Mouse (Mus musculus) testis, adult 2 months (tissue): ENCODE data around the gene Oas1h. TPM values are rescaled to one million over a fixed set of nuclear protein-coding genes. Genes with fewer than 3 reads are reported as not detected.
"Not testable (repeated sequence)": the region's sequence is repeated elsewhere in the genome, so short reads cannot be mapped to it uniquely, and the experiment has no call there.

Experiments
- H3K27ac ChIP-seq: fragments of 200-500 bp; 2 replicates; pipeline ENCODE4 v1.5.1; 2012; ENCODE audit warnings: low read depth, low read length; ENCODE audit not compliant: control insufficient read depth, insufficient read depth
- H3K27me3 ChIP-seq: fragments of 200-500 bp; 2 replicates; pipeline ENCODE4 v1.6.1; 2012; ENCODE audit warnings: mild to moderate bottlenecking, low read length, moderate library complexity; ENCODE audit not compliant: control insufficient read depth, insufficient read depth
- H3K36me3 ChIP-seq: fragments of 200-500 bp; 2 replicates; pipeline ENCODE4 v1.6.1; 2012; ENCODE audit warnings: mild to moderate bottlenecking, low read length; ENCODE audit not compliant: control insufficient read depth, insufficient read depth
- H3K4me1 ChIP-seq: fragments of 200-500 bp; 2 replicates; pipeline ENCODE4 v1.6.1; 2012; ENCODE audit warnings: low read length; ENCODE audit not compliant: control insufficient read depth, insufficient read depth
- H3K4me3 ChIP-seq: fragments of 200-500 bp; 2 replicates; pipeline ENCODE4 v1.5.1; 2012; ENCODE audit warnings: low read depth, mild to moderate bottlenecking, low read length, moderate library complexity, mixed read lengths; ENCODE audit not compliant: control insufficient read depth
- CTCF ChIP-seq: fragments of 200-500 bp; IDR thresholded peaks from 2 replicates; pipeline ENCODE4 v1.5.1; 2012; ENCODE audit warnings: low read depth, mild to moderate bottlenecking, inconsistent platforms, low read length, moderate library complexity; ENCODE audit not compliant: control insufficient read depth, insufficient read depth, insufficient replicate concordance
- POLR2A ChIP-seq: fragments of 200-500 bp; IDR thresholded peaks from 2 replicates; pipeline ENCODE4 v1.6.1; 2012; ENCODE audit warnings: low read depth, mild to moderate bottlenecking, inconsistent platforms, low read length, moderate library complexity; ENCODE audit not compliant: control insufficient read depth
- polyA plus RNA-seq: library from polyadenylated mRNA; depleted of rRNA; stranded (reverse); fragments of >200 nt; gene quantifications from 2 replicates; pipeline ENCODE4 v1.2.3, GENCODE M21; 2012

Gene Oas1h
- polyA plus RNA-seq, 1 experiment: not detected

DNA sequence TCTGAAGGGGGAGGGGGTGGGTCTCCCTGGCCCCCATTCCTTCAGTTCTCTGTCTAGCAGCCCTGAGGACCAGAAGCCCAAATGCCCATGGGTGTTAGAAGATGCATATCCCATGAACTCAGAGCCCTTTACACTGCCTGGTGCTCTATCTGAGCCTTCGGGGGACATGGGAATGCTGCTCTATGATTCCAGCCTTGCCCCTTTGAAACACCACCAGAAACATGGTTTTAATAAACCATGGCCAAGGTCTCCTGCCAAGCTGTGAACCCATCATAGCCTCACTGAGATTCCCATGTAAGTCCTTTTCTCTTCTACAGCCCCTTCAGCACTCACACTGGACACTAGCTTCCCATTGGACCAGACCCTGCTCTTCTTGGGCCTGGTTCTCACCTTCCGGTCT, 28.8 kb downstream of the Oas1h start:
- Histone ChIP-seq H3K4me3 (no peak overlapping the region), H3K4me1 (no peaks in the 10 kb centered on the region)

DNA sequence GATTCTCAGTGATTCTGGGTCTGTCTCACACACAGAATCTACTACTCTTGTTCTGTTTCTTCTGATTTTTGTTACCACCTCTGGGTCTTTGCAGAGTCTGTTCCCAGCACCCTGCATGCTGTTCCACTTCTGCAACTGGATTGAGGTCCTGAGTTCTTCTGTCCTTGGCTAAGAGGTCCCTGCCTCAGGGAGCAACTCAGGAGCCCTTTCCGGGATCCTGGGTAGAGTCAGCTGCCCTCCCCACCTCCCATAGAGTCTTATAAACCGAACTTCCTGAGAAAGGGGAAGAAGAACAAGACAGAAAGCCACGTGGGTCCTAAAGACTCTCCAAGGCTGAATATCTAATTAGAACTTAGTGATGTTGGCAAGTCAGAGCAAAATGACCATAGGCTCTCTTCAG, 29.8 kb downstream of the Oas1h start:
- Histone ChIP-seq H3K4me3 (no peak overlapping the region), H3K4me1 (no peaks in the 10 kb centered on the region), H3K27me3 (no peaks in the 10 kb centered on the region), H3K27ac (no peak overlapping the region), H3K36me3 (no peaks in the 10 kb centered on the region)
- TF ChIP-seq POLR2A: no peak
- no peak for TF ChIP-seq CTCF

More for the DNA sequence above, 28.8 kb downstream of the Oas1h start:
- Histone ChIP-seq H3K36me3 (no peaks in the 10 kb centered on the region), H3K27me3 (no peaks in the 10 kb centered on the region), H3K27ac (no peak overlapping the region)
- no peak for TF ChIP-seq CTCF
- no peak for TF ChIP-seq POLR2A

DNA sequence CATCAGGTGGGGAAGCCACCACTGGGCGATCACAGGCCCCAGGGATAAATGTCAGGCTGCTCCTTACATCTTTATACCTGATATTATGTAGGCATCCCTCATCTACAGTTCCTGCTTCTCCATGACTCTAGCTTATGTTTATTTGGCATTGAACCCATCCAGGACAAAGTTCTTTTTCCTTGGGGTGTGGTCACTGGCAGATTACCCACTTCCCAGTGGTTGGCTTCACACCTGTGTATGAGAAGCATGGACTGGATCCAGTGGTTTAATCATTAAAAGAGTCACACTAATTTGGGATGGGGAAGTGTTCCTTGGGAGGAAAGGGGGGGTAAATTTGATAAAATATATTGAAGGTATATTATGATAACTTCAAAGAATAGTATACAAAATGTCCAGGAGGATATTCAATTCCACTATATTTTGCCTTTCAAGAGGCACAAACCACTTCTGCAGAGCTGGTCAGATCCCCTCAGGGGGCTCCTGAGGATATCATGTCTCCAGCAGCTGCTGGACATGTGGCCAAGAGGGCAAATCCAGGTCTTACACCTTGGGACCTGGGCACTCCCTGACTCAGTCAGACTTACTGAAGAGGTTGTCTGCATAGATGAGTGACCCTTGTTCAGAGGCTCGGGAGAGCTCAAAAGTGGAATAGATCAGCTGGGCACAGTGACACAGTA, 30.5 kb downstream of the Oas1h start:
- not testable (repeated sequence) for H3K4me1 ChIP-seq, H3K27me3 ChIP-seq, H3K27ac ChIP-seq, H3K4me3 ChIP-seq, H3K36me3 ChIP-seq

DNA sequence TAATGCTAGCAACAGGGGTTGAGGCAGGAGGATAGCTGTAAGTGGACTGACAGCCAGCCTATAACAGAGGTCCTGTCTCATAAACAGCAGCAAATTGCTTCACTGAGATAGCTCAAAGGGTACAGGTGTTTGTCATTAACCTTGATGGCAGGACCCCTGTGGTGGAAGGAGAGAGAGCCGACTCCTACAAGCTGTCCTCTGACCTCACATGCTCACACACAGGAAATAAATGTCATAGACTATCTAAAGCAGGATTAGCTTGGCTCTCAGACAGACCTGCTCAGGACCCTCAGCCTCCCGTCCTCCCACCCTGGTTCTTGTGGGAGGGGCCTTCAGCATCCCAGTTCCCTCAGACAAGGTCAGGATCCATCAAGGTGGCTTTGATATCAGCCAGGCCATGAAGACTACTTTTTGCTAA, 31.0 kb downstream of the Oas1h start:
- TF ChIP-seq CTCF (no peak), POLR2A (no peak)
- Histone ChIP-seq H3K4me1 (no peaks in the 10 kb centered on the region), H3K4me3 (no peak overlapping the region), H3K36me3 (no peaks in the 10 kb centered on the region), H3K27ac (no peak overlapping the region), H3K27me3 (no peaks in the 10 kb centered on the region)

DNA sequence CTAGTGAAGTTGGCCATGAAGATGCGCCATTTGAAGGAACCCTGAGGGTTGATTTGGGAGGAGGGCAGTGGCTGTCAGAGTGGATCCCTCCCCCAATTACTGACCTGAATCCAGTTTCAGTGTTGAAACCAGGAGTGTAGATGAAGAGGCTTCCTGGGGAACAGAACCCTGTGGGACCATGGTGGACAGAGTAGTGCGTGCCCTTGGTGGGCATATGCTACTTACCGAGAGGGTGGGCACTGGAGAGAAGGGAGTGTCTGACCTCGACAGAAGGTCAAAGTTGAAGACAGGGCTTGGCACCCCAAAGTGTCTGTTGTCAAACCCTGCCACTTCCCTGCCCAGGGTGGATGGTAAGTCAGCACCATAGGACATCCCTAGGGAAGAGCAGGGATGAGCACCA, 32.6 kb downstream of the Oas1h start:
- H3K27ac ChIP-seq, H3K4me3 ChIP-seq, H3K27me3 ChIP-seq, H3K4me1 ChIP-seq, H3K36me3 ChIP-seq: not testable (repeated sequence)

DNA sequence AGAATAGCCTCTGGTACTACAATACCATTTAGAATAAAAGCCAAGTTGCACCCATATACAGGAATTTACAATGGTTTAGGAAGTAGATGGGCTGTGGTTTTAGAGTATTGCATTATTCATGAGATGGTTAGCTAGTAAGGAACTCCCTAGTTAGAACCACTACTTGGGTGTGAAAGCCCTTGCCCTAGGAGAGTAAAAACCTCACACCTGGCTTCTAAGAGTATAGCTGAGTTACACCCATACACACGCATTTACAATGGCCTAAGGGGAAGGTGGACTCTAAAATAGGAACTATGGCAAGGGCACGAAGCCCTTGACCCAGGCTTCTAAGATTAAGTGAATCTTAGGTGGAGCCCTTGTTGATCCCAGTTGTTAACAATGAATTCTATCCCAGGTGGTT, 33.5 kb downstream of the Oas1h start:
- not testable (repeated sequence) for H3K4me1 ChIP-seq, H3K4me3 ChIP-seq, H3K36me3 ChIP-seq, H3K27me3 ChIP-seq, H3K27ac ChIP-seq

DNA sequence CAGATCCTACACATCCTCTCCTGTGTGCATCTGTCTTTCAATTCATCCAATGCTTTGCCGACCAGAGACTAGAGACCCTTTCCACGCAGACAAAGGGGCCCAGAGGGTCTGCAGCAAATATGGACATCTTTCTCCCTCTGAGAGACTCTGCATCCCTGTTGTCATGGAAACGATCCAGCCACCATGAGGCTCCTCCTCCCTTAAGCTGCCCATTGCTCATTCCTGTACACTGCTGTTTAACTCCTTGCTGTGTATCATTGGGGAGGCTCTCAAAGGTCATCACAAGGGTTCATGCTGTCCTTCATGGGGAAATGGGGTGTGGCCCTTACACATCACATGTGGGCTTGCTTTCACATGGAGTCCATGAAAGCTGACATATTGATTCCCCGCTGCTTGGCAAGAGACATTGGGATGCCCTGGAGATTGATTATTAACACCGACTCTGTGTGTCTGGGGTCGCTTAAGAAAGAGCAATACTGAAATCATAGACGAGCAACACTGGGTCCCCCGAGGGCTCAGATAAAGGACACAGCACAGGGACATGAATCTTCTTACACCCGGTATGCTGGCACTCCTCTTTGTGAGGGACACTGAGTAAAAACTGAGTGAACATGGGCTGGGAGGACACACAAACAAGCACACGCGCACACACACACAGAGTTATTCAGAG, 34.1 kb downstream of the Oas1h start:
- Histone ChIP-seq H3K27me3 (no peaks in the 10 kb centered on the region), H3K4me1 (no peaks in the 10 kb centered on the region), H3K36me3 (no peaks in the 10 kb centered on the region), H3K27ac (no peak overlapping the region), H3K4me3 (no peak overlapping the region)
- TF ChIP-seq CTCF (no peak), POLR2A (no peak)

DNA sequence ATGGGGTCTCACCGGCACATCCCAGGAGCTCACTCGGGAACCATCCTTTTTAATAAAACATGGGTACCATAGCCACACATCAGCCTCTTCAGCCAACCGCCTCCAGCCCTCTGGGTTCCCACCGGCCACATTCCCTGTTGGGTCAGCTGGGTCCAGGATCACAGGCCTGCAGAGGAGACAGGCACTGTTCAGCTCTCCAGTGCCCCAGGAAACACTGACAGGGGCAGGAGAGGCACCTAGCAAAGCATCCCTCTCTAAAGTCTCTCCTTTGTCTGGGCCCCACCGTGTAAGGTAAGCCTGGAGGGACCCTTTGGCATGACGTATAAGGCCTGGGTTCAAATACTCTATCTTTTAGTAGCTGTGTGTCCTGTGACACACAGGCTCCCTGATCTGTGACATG, 37.1 kb downstream of the Oas1h start:
- Histone ChIP-seq H3K27me3 (no peaks in the 10 kb centered on the region), H3K27ac (no peak overlapping the region), H3K36me3 (no peaks in the 10 kb centered on the region), H3K4me3 (no peak overlapping the region), H3K4me1 (no peaks in the 10 kb centered on the region)
- no peak for TF ChIP-seq CTCF
- no peak for TF ChIP-seq POLR2A
